Mouse (Mus musculus) heart, embryonic 15.5 days (tissue): ENCODE measurements around the gene Ric3. TPM values are rescaled to one million over a fixed set of nuclear protein-coding genes. Genes with fewer than 3 reads are reported as not detected.
A peak's percentile ranks its signal among the peaks of the same experiment; 100 is the strongest.
"Not testable (repeated sequence)": the region's sequence is repeated elsewhere in the genome, so short reads cannot be mapped to it uniquely, and the experiment has no call there.

Source experiments
- ATAC-seq: fragments of 200-750 bp; cut with Nextera tagmentation; replicated peaks from 2 replicates; pipeline ENCODE4 v1.8.0; 2017; ENCODE audit warnings: low read depth, moderate TSS enrichment; ENCODE audit not compliant: insufficient number of reproducible peaks, insufficient read depth, low FRiP score
- H3K27ac ChIP-seq: fragments of 300-500 bp; sonication (generic); 2 replicates; pipeline ENCODE4 v1.5.1; 2015; ENCODE audit warnings: mild to moderate bottlenecking, inconsistent platforms
- H3K27me3 ChIP-seq: fragments of 300-500 bp; sonication (generic); 2 replicates; pipeline ENCODE4 v1.6.1; 2015; ENCODE audit warnings: inconsistent platforms
- H3K36me3 ChIP-seq: fragments of 300-500 bp; sonication (generic); 2 replicates; pipeline ENCODE4 v1.6.1; 2015; ENCODE audit warnings: mild to moderate bottlenecking, inconsistent platforms
- H3K4me1 ChIP-seq: fragments of 300-500 bp; sonication (generic); replicated peaks from 2 replicates; pipeline ENCODE4 v1.6.1; 2015; ENCODE audit warnings: inconsistent platforms
- H3K4me2 ChIP-seq: fragments of 300-500 bp; sonication (generic); 2 replicates; pipeline ENCODE4 v1.6.1; 2015; ENCODE audit warnings: inconsistent platforms, mild to moderate bottlenecking, moderate library complexity
- H3K4me3 ChIP-seq: fragments of 300-500 bp; sonication (generic); 2 replicates; pipeline ENCODE4 v1.5.1; 2015; ENCODE audit warnings: mild to moderate bottlenecking, inconsistent platforms
- H3K9ac ChIP-seq: fragments of 300-500 bp; sonication (generic); 2 replicates; pipeline ENCODE4 v1.6.1; 2015; ENCODE audit warnings: mild to moderate bottlenecking, inconsistent platforms
- H3K9me3 ChIP-seq: fragments of 300-500 bp; sonication (generic); replicated peaks from 2 replicates; pipeline ENCODE4 v1.6.1; 2016; ENCODE audit warnings: inconsistent platforms
- WGBS: fragments of 180-500 bp; shearing (Covaris S2); methylation state at CpG from one replicate; pipeline ENCODE4 v1.1.7; 2015; ENCODE audit warnings: mixed read lengths; 5-methylcytosine and 5-hydroxymethylcytosine counted together
- polyA plus RNA-seq: library from polyadenylated mRNA; unstranded; fragments of >200 nt; fragmentation: Nextera tagmentation; extraction: Ambion mirVana; gene quantifications from 2 replicates; pipeline ENCODE4 v1.2.1, GENCODE M21; 2015

The Ric3 gene
- polyA plus RNA-seq, 1 experiment from 2014 or later = 0.47 TPM

GRCm38 (mm10) chr7:109097203-109097602, 14.1 kb upstream of the Ric3 start:
- Histone ChIP-seq H3K4me3 (no peak overlapping the region), H3K36me3 (no peaks in the 10 kb centered on the region), H3K4me2 (no peak overlapping the region), H3K4me1 (no peaks in the 10 kb centered on the region), H3K9me3 (no peaks in the 10 kb centered on the region), H3K9ac (no peak overlapping the region), H3K27me3 (no peaks in the 10 kb centered on the region; the same call in 1 of the 2 replicates), H3K27ac (no peak overlapping the region)
- ATAC-seq = no peak
- 59% methylated on average over 7 of the region's 7 CpGs for WGBS

DNA sequence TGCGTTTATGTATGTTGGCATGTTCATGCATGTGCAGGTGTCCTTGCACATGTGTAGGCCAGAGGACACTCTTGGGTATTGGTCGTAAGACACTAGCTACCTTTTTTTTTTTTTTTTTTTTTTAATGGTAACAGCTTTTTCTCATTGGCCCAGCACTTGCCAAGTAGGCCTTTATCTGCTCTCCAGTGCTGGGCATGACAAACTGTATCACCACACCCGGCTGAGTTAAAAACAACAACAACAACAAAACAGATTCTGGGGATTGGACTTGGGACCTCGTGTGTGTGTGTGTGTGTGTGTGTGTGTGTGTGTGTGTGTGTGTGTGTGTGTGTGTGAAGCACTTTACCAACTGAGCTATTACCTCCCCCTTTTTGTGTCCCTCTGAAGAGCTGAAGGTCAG, 13.5 kb upstream of the Ric3 start:
- no peak overlapping the region for H3K9ac ChIP-seq
- H3K27ac ChIP-seq = no peak overlapping the region
- no peak overlapping the region for H3K4me2 ChIP-seq
- H3K27me3 ChIP-seq = no peaks in the 10 kb centered on the region; the same call in 1 of the 2 replicates
- H3K9me3 ChIP-seq = no peaks in the 10 kb centered on the region
- no peak for ATAC-seq
- H3K36me3 ChIP-seq = no peaks in the 10 kb centered on the region
- no peaks in the 10 kb centered on the region for H3K4me1 ChIP-seq
- WGBS = 76% methylated on average over 3 of the region's 4 CpGs
- H3K4me3 ChIP-seq = no peak overlapping the region

GRCm38 (mm10) chr7:109094294-109094693, 11.2 kb upstream of the Ric3 start:
- Histone ChIP-seq H3K36me3 (no peaks in the 10 kb centered on the region), H3K4me1 (no peaks in the 10 kb centered on the region), H3K4me2 (no peak overlapping the region), H3K27ac (no peak overlapping the region), H3K9ac (no peak overlapping the region), H3K4me3 (no peak overlapping the region), H3K9me3 (no peaks in the 10 kb centered on the region), H3K27me3 (no peaks in the 10 kb centered on the region)
- ATAC-seq = no peak
- WGBS = no CpG with 5 or more reads among the region's 7 CpGs

GRCm38 (mm10) chr7:109091316-109091715, 8.2 kb upstream of the Ric3 start:
- WGBS = no CpG with 5 or more reads among the region's 2 CpGs

GRCm38 (mm10) chr7:109086946-109087345, 3.8 kb upstream of the Ric3 start:
- 7% methylated on average over 2 of the region's 2 CpGs for WGBS
- no peak overlapping the region for H3K27ac ChIP-seq
- H3K4me3 ChIP-seq = no peak overlapping the region
- no peaks in the 10 kb centered on the region for H3K36me3 ChIP-seq
- no peaks in the 10 kb centered on the region for H3K9me3 ChIP-seq
- peaks cover 6% of the 10 kb centered on the region for H3K4me1 ChIP-seq
- H3K27me3 ChIP-seq = peaks cover 17% of the 10 kb centered on the region
- no peak overlapping the region for H3K4me2 ChIP-seq
- ATAC-seq = no peak
- H3K9ac ChIP-seq = no peak overlapping the region

More at GRCm38 (mm10) chr7:109091316-109091715, 8.2 kb upstream of the Ric3 start:
- H3K27ac ChIP-seq, H3K36me3 ChIP-seq, H3K9me3 ChIP-seq, H3K27me3 ChIP-seq, H3K4me3 ChIP-seq, H3K4me2 ChIP-seq, H3K4me1 ChIP-seq, H3K9ac ChIP-seq, ATAC-seq: not testable (repeated sequence)

DNA sequence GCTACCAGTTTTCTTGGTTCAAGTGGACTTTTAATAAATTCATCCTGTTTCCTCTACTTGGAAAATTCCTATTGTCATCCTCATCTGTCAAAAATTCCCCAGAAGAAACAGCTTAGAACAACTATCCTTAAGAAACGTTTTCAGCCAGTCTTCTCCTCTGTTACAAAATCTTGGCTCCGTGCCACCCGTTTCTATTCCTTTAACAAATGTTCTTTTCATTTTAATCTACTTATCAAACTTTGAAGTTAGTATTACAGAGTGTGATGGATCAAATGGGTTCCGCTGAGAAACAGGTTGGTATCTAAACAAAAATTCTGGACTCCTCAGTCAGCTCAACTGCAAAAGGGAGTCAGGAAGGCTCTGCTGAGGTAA, 668 bp upstream of the Ric3 start:
- no peak for ATAC-seq
- H3K9me3 ChIP-seq = no peaks in the 10 kb centered on the region
- H3K4me3 ChIP-seq = no peak overlapping the region
- H3K36me3 ChIP-seq = no peaks in the 10 kb centered on the region
- no peak overlapping the region for H3K9ac ChIP-seq
- peaks cover 20% of the 10 kb centered on the region for H3K27me3 ChIP-seq
- no peak overlapping the region for H3K4me2 ChIP-seq
- WGBS = 66% methylated on average over 4 of the region's 4 CpGs
- no peak overlapping the region for H3K27ac ChIP-seq
- H3K4me1 ChIP-seq = peaks cover 6% of the 10 kb centered on the region

DNA sequence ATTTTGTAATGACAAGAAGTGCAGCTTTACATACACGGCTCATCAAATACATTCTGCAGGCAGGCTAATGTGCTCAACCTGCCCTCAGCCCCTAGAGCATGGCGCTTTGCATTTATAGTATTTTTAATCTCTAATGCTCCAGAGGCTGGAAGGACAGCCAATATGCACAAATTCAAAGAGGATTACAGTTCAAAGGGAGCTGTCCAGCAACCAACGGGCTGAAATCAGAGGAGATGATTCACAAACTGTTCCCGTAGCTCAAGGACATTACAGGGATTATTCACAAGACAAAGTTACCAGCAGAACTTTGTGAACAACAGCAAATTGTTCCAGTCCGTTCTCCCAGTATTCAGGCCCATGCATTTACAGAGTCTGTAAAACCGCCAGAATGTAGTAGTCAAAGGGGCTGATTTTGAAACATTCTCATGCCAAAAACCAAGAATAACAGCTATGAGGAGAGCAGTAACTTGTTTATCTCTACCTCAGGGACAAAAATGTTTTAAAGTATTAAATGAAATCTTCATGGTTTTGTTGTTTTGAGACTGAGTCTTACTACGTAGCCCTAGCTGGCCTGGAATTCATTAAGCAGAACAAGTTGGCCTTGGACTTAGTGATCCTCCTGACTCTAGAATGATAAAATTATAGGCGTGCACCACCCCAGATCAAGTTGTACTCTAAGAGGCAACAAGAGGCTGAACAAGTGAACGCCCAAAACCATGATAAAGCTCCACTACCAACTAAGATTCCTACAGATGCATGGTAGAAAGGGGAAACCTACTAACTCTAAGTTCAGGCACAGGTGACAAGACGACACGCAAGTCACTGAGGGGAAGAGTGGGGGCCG, 640 bp downstream of the Ric3 start:
- peak overlapping the region; percentile 46 for H3K4me3 ChIP-seq
- H3K9me3 ChIP-seq = no peaks in the 10 kb centered on the region
- peak overlapping the region; percentile 67 for H3K4me2 ChIP-seq
- no peak overlapping the region for H3K9ac ChIP-seq
- peaks cover 6% of the 10 kb centered on the region for H3K4me1 ChIP-seq
- 20% methylated on average over 12 of the region's 12 CpGs for WGBS
- H3K27me3 ChIP-seq = peaks cover 20% of the 10 kb centered on the region
- H3K36me3 ChIP-seq = no peaks in the 10 kb centered on the region
- ATAC-seq = no peak
- H3K27ac ChIP-seq = no peak overlapping the region

GRCm38 (mm10) chr7:109072326-109072725, 10.8 kb downstream of the Ric3 start:
- WGBS = 70% methylated on average over 5 of the region's 5 CpGs

GRCm38 (mm10) chr7:109069641-109070040, 13.5 kb downstream of the Ric3 start:
- no peaks in the 10 kb centered on the region for H3K9me3 ChIP-seq
- H3K36me3 ChIP-seq = no peaks in the 10 kb centered on the region
- H3K4me1 ChIP-seq = no peaks in the 10 kb centered on the region
- ATAC-seq = no peak
- WGBS = 63% methylated on average over 4 of the region's 4 CpGs
- H3K4me3 ChIP-seq = no peak overlapping the region
- no peaks in the 10 kb centered on the region for H3K27me3 ChIP-seq
- H3K4me2 ChIP-seq = no peak overlapping the region
- H3K9ac ChIP-seq = no peak overlapping the region
- no peak overlapping the region for H3K27ac ChIP-seq

More at GRCm38 (mm10) chr7:109072326-109072725, 10.8 kb downstream of the Ric3 start:
- Histone ChIP-seq H3K9me3 (no peaks in the 10 kb centered on the region), H3K9ac (no peak overlapping the region), H3K4me3 (no peak overlapping the region), H3K27ac (no peak overlapping the region), H3K36me3 (no peaks in the 10 kb centered on the region), H3K27me3 (no peaks in the 10 kb centered on the region), H3K4me2 (no peak overlapping the region), H3K4me1 (no peaks in the 10 kb centered on the region)
- no peak for ATAC-seq

- no peaks in the 10 kb centered on the region for H3K27me3 ChIP-seq
- H3K4me2 ChIP-seq = no peak overlapping the region
- no peak overlapping the region for H3K27ac ChIP-seq
- H3K36me3 ChIP-seq = no peaks in the 10 kb centered on the region
- ATAC-seq = no peak
- no peak overlapping the region for H3K9ac ChIP-seq
- no peaks in the 10 kb centered on the region for H3K4me1 ChIP-seq
- no peaks in the 10 kb centered on the region for H3K9me3 ChIP-seq
- 73% methylated on average over 4 of the region's 4 CpGs for WGBS
- H3K4me3 ChIP-seq = no peak overlapping the region
Observed at GRCm38 (mm10) chr7:109059536-109059935, 23.6 kb downstream of the Ric3 start.

DNA sequence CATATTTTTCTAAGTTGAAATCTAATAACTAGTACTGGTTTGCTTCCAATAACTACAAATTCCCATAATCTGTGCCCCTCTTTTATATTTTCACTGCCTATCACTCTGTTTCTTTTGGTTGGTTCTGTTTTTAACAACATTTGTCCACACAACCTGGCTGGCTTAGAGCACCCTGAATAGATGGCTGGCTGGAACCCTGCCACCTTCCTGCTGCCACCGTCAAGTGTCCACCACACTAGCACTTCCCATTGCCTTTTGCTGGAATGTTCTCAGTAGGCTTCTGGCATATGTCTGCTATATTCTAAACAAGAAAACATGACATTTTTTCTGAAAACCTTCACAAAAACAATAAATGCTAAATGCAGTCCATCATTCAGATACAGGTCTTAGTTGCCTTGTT, 32.3 kb downstream of the Ric3 start:
- 56% methylated on average over 1 of the region's 1 CpGs for WGBS
- Histone ChIP-seq H3K36me3 (no peaks in the 10 kb centered on the region), H3K4me1 (no peaks in the 10 kb centered on the region), H3K9ac (no peak overlapping the region), H3K4me2 (no peak overlapping the region), H3K9me3 (no peaks in the 10 kb centered on the region), H3K4me3 (no peak overlapping the region), H3K27me3 (no peaks in the 10 kb centered on the region), H3K27ac (no peak overlapping the region)
- no peak for ATAC-seq

DNA sequence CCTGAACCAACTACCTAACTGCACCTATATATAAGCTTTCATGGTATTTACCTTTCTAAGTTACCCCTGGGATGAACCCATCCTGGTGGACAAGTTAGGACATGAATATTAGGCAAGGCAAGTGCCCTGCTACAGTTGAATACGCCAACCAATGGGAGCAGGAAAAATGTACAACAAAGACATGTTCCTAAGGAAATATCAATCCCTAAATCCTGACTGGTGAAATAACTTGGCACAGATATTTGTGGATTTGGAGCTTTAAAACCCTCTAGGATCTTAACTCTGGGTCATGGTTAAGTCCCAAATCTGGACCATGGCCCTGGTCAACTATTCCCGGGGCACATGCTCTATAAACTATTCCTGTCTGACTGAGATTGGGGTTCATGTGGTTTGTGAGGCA, 37.3 kb downstream of the Ric3 start:
- Histone ChIP-seq H3K27me3 (no peaks in the 10 kb centered on the region), H3K4me2 (no peak overlapping the region), H3K27ac (no peak overlapping the region), H3K9me3 (no peaks in the 10 kb centered on the region), H3K4me1 (no peaks in the 10 kb centered on the region), H3K36me3 (no peaks in the 10 kb centered on the region), H3K9ac (no peak overlapping the region), H3K4me3 (no peak overlapping the region)
- no peak for ATAC-seq
- WGBS = 89% methylated on average over 2 of the region's 2 CpGs
